Mouse (Mus musculus): ENCODE results near the gene Mnt. TPM values are rescaled to one million over a fixed set of nuclear protein-coding genes. Genes with fewer than 3 reads are reported as not detected.

Mnt gene
- polyA plus RNA-seq, 1 experiment from 2014 or later, result 6.0 TPM

GRCm38 (mm10) chr11:74821463-74821862 lies 9.3 kb upstream of the Mnt start:
- Histone ChIP-seq H3K4me2 (no peak overlapping the region), H3K27ac (peak overlapping the region; percentile 44; the same call in 1 of the 2 replicates), H3K36me3 (peaks cover 40% of the 10 kb centered on the region), H3K4me1 (no peaks in the 10 kb centered on the region), H3K9ac (no peak overlapping the region), H3K27me3 (no peaks in the 10 kb centered on the region), H3K9me3 (no peaks in the 10 kb centered on the region), H3K4me3 (no peak overlapping the region)
- no peak for ATAC-seq (ENCODE audit: insufficient number of reproducible peaks, insufficient read depth, low FRiP score, low TSS enrichment, low read depth)
- 36% methylated on average over 1 of the region's 1 CpGs for WGBS

GRCm38 (mm10) chr11:74822746-74823440 lies 7.8 kb upstream of the Mnt start:
- peaks cover 26% of the 10 kb centered on the region for H3K36me3 ChIP-seq
- H3K4me1 ChIP-seq, result peaks cover 3% of the 10 kb centered on the region; the same call in 1 of the 2 replicates
- no peak overlapping the region for H3K4me2 ChIP-seq
- no peaks in the 10 kb centered on the region for H3K9me3 ChIP-seq
- H3K4me3 ChIP-seq, result no peak overlapping the region
- 89% methylated on average over 7 of the region's 7 CpGs for WGBS
- H3K27ac ChIP-seq, result no peak overlapping the region
- no peak overlapping the region for H3K9ac ChIP-seq
- no peak for ATAC-seq (ENCODE audit: insufficient number of reproducible peaks, insufficient read depth, low FRiP score, low TSS enrichment, low read depth)
- H3K27me3 ChIP-seq, result 0 out of 2 replicates have a peak, but pooled peaks cover 3% of the 10 kb centered on the region

- H3K36me3 ChIP-seq, result peaks cover 10% of the 10 kb centered on the region
- H3K27me3 ChIP-seq, result 0 out of 2 replicates have a peak, but pooled peaks cover 16% of the 10 kb centered on the region
- no peak overlapping the region for H3K4me2 ChIP-seq
- no peak for ATAC-seq (ENCODE audit: insufficient number of reproducible peaks, insufficient read depth, low FRiP score, low TSS enrichment, low read depth)
- no peak overlapping the region for H3K4me3 ChIP-seq
- no peak overlapping the region for H3K9ac ChIP-seq
- H3K4me1 ChIP-seq, result peaks cover 21% of the 10 kb centered on the region
- WGBS, result 82% methylated on average over 7 of the region's 7 CpGs
- H3K27ac ChIP-seq, result no peak overlapping the region
- H3K9me3 ChIP-seq, result no peaks in the 10 kb centered on the region
These were observed 4.6 kb upstream of the Mnt start for GRCm38 (mm10) chr11:74826151-74826550.

- Histone ChIP-seq H3K9ac (no peak overlapping the region), H3K4me3 (no peak overlapping the region), H3K36me3 (peaks cover 10% of the 10 kb centered on the region), H3K9me3 (no peaks in the 10 kb centered on the region), H3K27me3 (0 out of 2 replicates have a peak, but pooled peaks cover 16% of the 10 kb centered on the region), H3K4me2 (no peak overlapping the region), H3K4me1 (peaks cover 21% of the 10 kb centered on the region), H3K27ac (no peak overlapping the region)
- ATAC-seq (ENCODE audit: insufficient number of reproducible peaks, insufficient read depth, low FRiP score, low TSS enrichment, low read depth), result no peak
- 95% methylated on average over 5 of the region's 5 CpGs for WGBS
These were observed 4.0 kb upstream of the Mnt start for GRCm38 (mm10) chr11:74826702-74827101.

- Histone ChIP-seq H3K9me3 (no peaks in the 10 kb centered on the region), H3K4me2 (no peak overlapping the region), H3K27ac (no peak overlapping the region), H3K4me3 (no peak overlapping the region), H3K9ac (0 out of 2 replicates have a peak overlapping the region, but pooled peaks have one; percentile 4), H3K4me1 (peaks cover 26% of the 10 kb centered on the region), H3K36me3 (peaks cover 8% of the 10 kb centered on the region), H3K27me3 (0 out of 2 replicates have a peak, but pooled peaks cover 16% of the 10 kb centered on the region)
- WGBS, result 71% methylated on average over 7 of the region's 7 CpGs
- no peak for ATAC-seq (ENCODE audit: insufficient number of reproducible peaks, insufficient read depth, low FRiP score, low TSS enrichment, low read depth)
These were observed 2.8 kb upstream of the Mnt start for GRCm38 (mm10) chr11:74827791-74828403.

- no peaks in the 10 kb centered on the region for H3K9me3 ChIP-seq
- ATAC-seq (ENCODE audit: insufficient number of reproducible peaks, insufficient read depth, low FRiP score, low TSS enrichment, low read depth), result no peak
- 0 out of 2 replicates have a peak, but pooled peaks cover 2% of the 10 kb centered on the region for H3K36me3 ChIP-seq
- 0 out of 2 replicates have a peak, but pooled peaks cover 16% of the 10 kb centered on the region for H3K27me3 ChIP-seq
- peaks cover 32% of the 10 kb centered on the region for H3K4me1 ChIP-seq
- no peak overlapping the region for H3K9ac ChIP-seq
- WGBS, result 40% methylated on average over 2 of the region's 2 CpGs
- no peak overlapping the region for H3K4me2 ChIP-seq
- H3K4me3 ChIP-seq, result no peak overlapping the region
- no peak overlapping the region for H3K27ac ChIP-seq
These were observed 2.3 kb upstream of the Mnt start for GRCm38 (mm10) chr11:74828404-74828931.

GRCm38 (mm10) chr11:74828965-74829550 lies 1.7 kb upstream of the Mnt start:
- Histone ChIP-seq H3K9ac (0 out of 2 replicates have a peak overlapping the region, but pooled peaks have one; percentile 92), H3K27me3 (0 out of 2 replicates have a peak, but pooled peaks cover 16% of the 10 kb centered on the region), H3K36me3 (no peaks in the 10 kb centered on the region), H3K4me2 (peak overlapping the region; percentile 88), H3K27ac (no peak overlapping the region), H3K4me3 (peak overlapping the region; percentile 96), H3K4me1 (peaks cover 38% of the 10 kb centered on the region), H3K9me3 (no peaks in the 10 kb centered on the region)
- no peak for ATAC-seq (ENCODE audit: insufficient number of reproducible peaks, insufficient read depth, low FRiP score, low TSS enrichment, low read depth)
- 16% methylated on average over 11 of the region's 11 CpGs for WGBS

- Histone ChIP-seq H3K4me1 (peaks cover 45% of the 10 kb centered on the region), H3K4me3 (peak overlapping the region; percentile 96), H3K36me3 (no peaks in the 10 kb centered on the region), H3K27ac (peak overlapping the region; percentile 97), H3K9me3 (no peaks in the 10 kb centered on the region), H3K27me3 (0 out of 2 replicates have a peak, but pooled peaks cover 16% of the 10 kb centered on the region), H3K9ac (peak overlapping the region; percentile 92), H3K4me2 (peak overlapping the region; percentile 88)
- WGBS, result under 1% methylated on average over 20 of the region's 20 CpGs
- ATAC-seq (ENCODE audit: insufficient number of reproducible peaks, insufficient read depth, low FRiP score, low TSS enrichment, low read depth), result peak; percentile 54; the same call in 1 of the 2 replicates
These were observed 908 bp upstream of the Mnt start for GRCm38 (mm10) chr11:74829812-74830211.

- H3K4me3 ChIP-seq, result peak overlapping the region; percentile 96
- 0 out of 2 replicates have a peak, but pooled peaks cover 16% of the 10 kb centered on the region for H3K27me3 ChIP-seq
- no peak for ATAC-seq (ENCODE audit: insufficient number of reproducible peaks, insufficient read depth, low FRiP score, low TSS enrichment, low read depth)
- H3K36me3 ChIP-seq, result no peaks in the 10 kb centered on the region
- H3K4me2 ChIP-seq, result peak overlapping the region; percentile 88
- WGBS, result under 1% methylated on average over 34 of the region's 35 CpGs
- H3K4me1 ChIP-seq, result peaks cover 53% of the 10 kb centered on the region
- no peaks in the 10 kb centered on the region for H3K9me3 ChIP-seq
- peak overlapping the region; percentile 97 for H3K27ac ChIP-seq
- peak overlapping the region; percentile 92 for H3K9ac ChIP-seq
These were observed 478 bp downstream of the Mnt start for GRCm38 (mm10) chr11:74831191-74831605.

- 0 out of 2 replicates have a peak, but pooled peaks cover 5% of the 10 kb centered on the region for H3K36me3 ChIP-seq
- H3K27ac ChIP-seq, result peak overlapping the region; percentile 97
- peak overlapping the region; percentile 96 for H3K4me3 ChIP-seq
- peak; percentile 79 for ATAC-seq (ENCODE audit: insufficient number of reproducible peaks, insufficient read depth, low FRiP score, low TSS enrichment, low read depth)
- H3K27me3 ChIP-seq, result 0 out of 2 replicates have a peak, but pooled peaks cover 16% of the 10 kb centered on the region
- peaks cover 58% of the 10 kb centered on the region for H3K4me1 ChIP-seq
- peak overlapping the region; percentile 88 for H3K4me2 ChIP-seq
- H3K9ac ChIP-seq, result peak overlapping the region; percentile 92
- WGBS, result under 1% methylated on average over 61 of the region's 61 CpGs
- no peaks in the 10 kb centered on the region for H3K9me3 ChIP-seq
These were observed 1.1 kb downstream of the Mnt start for GRCm38 (mm10) chr11:74831606-74832451.

Measured in embryonic facial prominence, embryonic 13.5 days (tissue).